Mouse (Mus musculus): ENCODE results near the gene Dctpp1.

Dctpp1 gene

GRCm38 (mm10) chr7:127260309-127261111, at the start of gene Dctpp1:
Gene Dctpp1, minus strand, starts transcription at chr7:127260709.
- TF ChIP-seq NANOG (IDR thresholded peaks at IDR 0.05; ENCODE audit: borderline replicate concordance, low read length) (no peak), POU5F1 (IDR thresholded peaks at IDR 0.05; ENCODE audit: borderline replicate concordance, low read length) (no peak), CTCF (conservative IDR thresholded peaks at IDR 0.05; ENCODE audit: low read length) (peak; percentile 65)

GRCm38 (mm10) chr7:127309951-127310350, 49.4 kb upstream of the Dctpp1 start:
- Histone ChIP-seq H3K9me3 (ENCODE audit: low read length) (no peaks in the 10 kb centered on the region), H3K36me3 (ENCODE audit: insufficient read depth, low read length) (no peaks in the 10 kb centered on the region), H3K27me3 (ENCODE audit: insufficient read depth, low read length) (peaks cover 7% of the 10 kb centered on the region), H3K4me3 (replicated peaks; ENCODE audit: low read length) (0 out of 2 replicates have a peak overlapping the region, but pooled peaks have one; percentile 20), H3K4me1 (replicated peaks; ENCODE audit: low read depth, low read length) (peaks cover 30% of the 10 kb centered on the region)
- TF ChIP-seq NANOG (IDR thresholded peaks at IDR 0.05; ENCODE audit: borderline replicate concordance, low read length) (no peak), POU5F1 (IDR thresholded peaks at IDR 0.05; ENCODE audit: borderline replicate concordance, low read length) (no peak), CTCF (conservative IDR thresholded peaks at IDR 0.05; ENCODE audit: low read length) (no peak)

More at GRCm38 (mm10) chr7:127260309-127261111, at the start of gene Dctpp1:
- Histone ChIP-seq H3K36me3 (ENCODE audit: insufficient read depth, low read length) (peaks cover 39% of the 10 kb centered on the region), H3K4me1 (replicated peaks; ENCODE audit: low read depth, low read length) (peaks cover 50% of the 10 kb centered on the region), H3K9me3 (ENCODE audit: low read length) (no peaks in the 10 kb centered on the region), H3K4me3 (replicated peaks; ENCODE audit: low read length) (peak within 1 kb of the TSS; percentile 98), H3K27me3 (ENCODE audit: insufficient read depth, low read length) (no peaks in the 10 kb centered on the region)

DNA sequence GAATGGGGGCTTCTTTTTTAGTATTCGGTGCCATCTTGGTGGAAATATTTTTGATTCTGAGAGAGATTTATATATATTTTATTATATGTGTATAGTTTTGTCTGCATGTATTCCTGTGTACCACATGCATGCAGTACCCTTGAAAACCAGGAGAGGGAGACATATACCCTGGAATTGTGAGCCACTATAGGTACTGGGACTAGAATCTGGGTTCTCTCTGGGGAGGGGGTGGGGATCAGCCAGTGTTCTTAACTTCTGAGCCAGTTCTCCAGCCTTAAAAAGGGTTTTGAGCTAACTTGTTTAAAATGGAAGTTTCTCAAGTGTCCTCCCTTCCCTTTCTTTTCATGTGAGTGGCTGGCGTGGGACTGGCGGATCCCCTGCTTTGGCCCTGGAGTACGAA, 48.4 kb upstream of the Dctpp1 start:
- TF ChIP-seq CTCF (conservative IDR thresholded peaks at IDR 0.05; ENCODE audit: low read length) (peak; percentile 98), POU5F1 (IDR thresholded peaks at IDR 0.05; ENCODE audit: borderline replicate concordance, low read length) (no peak), NANOG (IDR thresholded peaks at IDR 0.05; ENCODE audit: borderline replicate concordance, low read length) (no peak)
- H3K9me3 ChIP-seq (ENCODE audit: low read length), result no peaks in the 10 kb centered on the region
- H3K36me3 ChIP-seq (ENCODE audit: insufficient read depth, low read length), result no peaks in the 10 kb centered on the region
- no peak overlapping the region for H3K4me3 ChIP-seq (replicated peaks; ENCODE audit: low read length)
- peaks cover 30% of the 10 kb centered on the region for H3K4me1 ChIP-seq (replicated peaks; ENCODE audit: low read depth, low read length)
- peaks cover 7% of the 10 kb centered on the region for H3K27me3 ChIP-seq (ENCODE audit: insufficient read depth, low read length)

- H3K36me3 ChIP-seq (ENCODE audit: insufficient read depth, low read length), result no peaks in the 10 kb centered on the region
- peaks cover 7% of the 10 kb centered on the region for H3K27me3 ChIP-seq (ENCODE audit: insufficient read depth, low read length)
- H3K4me1 ChIP-seq (replicated peaks; ENCODE audit: low read depth, low read length), result peaks cover 30% of the 10 kb centered on the region
- no peaks in the 10 kb centered on the region; the same call in 1 of the 2 replicates for H3K9me3 ChIP-seq (ENCODE audit: low read length)
- TF ChIP-seq NANOG (IDR thresholded peaks at IDR 0.05; ENCODE audit: borderline replicate concordance, low read length), result no peak
- TF ChIP-seq CTCF (conservative IDR thresholded peaks at IDR 0.05; ENCODE audit: low read length), result no peak
- no peak for TF ChIP-seq POU5F1 (IDR thresholded peaks at IDR 0.05; ENCODE audit: borderline replicate concordance, low read length)
- no peak overlapping the region for H3K4me3 ChIP-seq (replicated peaks; ENCODE audit: low read length)
These were observed 47.9 kb upstream of the Dctpp1 start for GRCm38 (mm10) chr7:127308431-127308830.

DNA sequence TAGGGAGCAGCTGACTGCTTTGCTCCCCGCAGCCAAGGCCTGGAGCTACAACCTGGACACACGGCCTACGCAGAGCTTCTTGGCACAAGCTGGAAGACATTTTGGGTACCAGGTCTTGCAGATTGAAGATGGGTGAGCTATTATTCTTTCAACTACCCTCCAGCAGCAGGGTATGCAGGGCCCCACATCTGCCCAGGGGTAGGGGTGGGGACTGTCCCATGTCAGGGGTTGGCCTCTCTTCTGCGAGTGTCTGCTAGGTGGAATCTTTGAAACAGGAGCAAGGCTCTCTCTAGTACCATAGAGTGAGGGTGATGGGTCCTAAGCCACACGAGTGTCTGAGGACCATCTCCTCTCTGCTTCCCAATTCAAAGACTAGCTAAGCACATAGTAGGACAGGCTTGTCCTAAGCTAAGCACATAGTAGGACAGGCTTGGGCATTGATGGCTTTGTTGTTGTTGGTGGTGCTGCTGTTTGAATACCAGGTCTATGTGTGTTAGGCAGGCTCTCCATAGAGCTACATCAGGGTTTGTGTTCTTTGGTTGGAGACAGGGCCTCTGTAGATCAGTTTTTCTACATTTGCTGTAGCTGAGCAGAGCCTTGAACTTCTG, 37.2 kb upstream of the Dctpp1 start:
- TF ChIP-seq CTCF (conservative IDR thresholded peaks at IDR 0.05; ENCODE audit: low read length) (no peak), NANOG (IDR thresholded peaks at IDR 0.05; ENCODE audit: borderline replicate concordance, low read length) (no peak), POU5F1 (IDR thresholded peaks at IDR 0.05; ENCODE audit: borderline replicate concordance, low read length) (no peak)
- peaks cover 12% of the 10 kb centered on the region for H3K4me1 ChIP-seq (replicated peaks; ENCODE audit: low read depth, low read length)
- H3K36me3 ChIP-seq (ENCODE audit: insufficient read depth, low read length), result no peaks in the 10 kb centered on the region
- H3K9me3 ChIP-seq (ENCODE audit: low read length), result no peaks in the 10 kb centered on the region; the same call in 1 of the 2 replicates
- H3K4me3 ChIP-seq (replicated peaks; ENCODE audit: low read length), result no peak overlapping the region
- peaks cover 7% of the 10 kb centered on the region for H3K27me3 ChIP-seq (ENCODE audit: insufficient read depth, low read length)

GRCm38 (mm10) chr7:127296786-127297555, 36.5 kb upstream of the Dctpp1 start:
- no peaks in the 10 kb centered on the region for H3K36me3 ChIP-seq (ENCODE audit: insufficient read depth, low read length)
- peaks cover 12% of the 10 kb centered on the region for H3K4me1 ChIP-seq (replicated peaks; ENCODE audit: low read depth, low read length)
- 0 out of 2 replicates have a peak, but pooled peaks cover 3% of the 10 kb centered on the region for H3K27me3 ChIP-seq (ENCODE audit: insufficient read depth, low read length)
- no peaks in the 10 kb centered on the region; the same call in 1 of the 2 replicates for H3K9me3 ChIP-seq (ENCODE audit: low read length)
- TF ChIP-seq POU5F1 (IDR thresholded peaks at IDR 0.05; ENCODE audit: borderline replicate concordance, low read length), result no peak
- TF ChIP-seq CTCF (conservative IDR thresholded peaks at IDR 0.05; ENCODE audit: low read length), result no peak
- TF ChIP-seq NANOG (IDR thresholded peaks at IDR 0.05; ENCODE audit: borderline replicate concordance, low read length), result no peak
- no peak overlapping the region for H3K4me3 ChIP-seq (replicated peaks; ENCODE audit: low read length)

- H3K9me3 ChIP-seq (ENCODE audit: low read length), result no peaks in the 10 kb centered on the region; the same call in 1 of the 2 replicates
- peak within 1 kb of the TSS; percentile 52 for H3K4me3 ChIP-seq (replicated peaks; ENCODE audit: low read length)
- TF ChIP-seq CTCF (conservative IDR thresholded peaks at IDR 0.05; ENCODE audit: low read length) (no peak), NANOG (IDR thresholded peaks at IDR 0.05; ENCODE audit: borderline replicate concordance, low read length) (no peak), POU5F1 (IDR thresholded peaks at IDR 0.05; ENCODE audit: borderline replicate concordance, low read length) (no peak)
- H3K4me1 ChIP-seq (replicated peaks; ENCODE audit: low read depth, low read length), result peaks cover 12% of the 10 kb centered on the region
- H3K27me3 ChIP-seq (ENCODE audit: insufficient read depth, low read length), result no peaks in the 10 kb centered on the region
- no peaks in the 10 kb centered on the region for H3K36me3 ChIP-seq (ENCODE audit: insufficient read depth, low read length)
These were observed 35.6 kb upstream of the Dctpp1 start, which contains the start of gene Itgal for GRCm38 (mm10) chr7:127296098-127296497. Gene Itgal, plus strand, starts transcription at chr7:127296260.

DNA sequence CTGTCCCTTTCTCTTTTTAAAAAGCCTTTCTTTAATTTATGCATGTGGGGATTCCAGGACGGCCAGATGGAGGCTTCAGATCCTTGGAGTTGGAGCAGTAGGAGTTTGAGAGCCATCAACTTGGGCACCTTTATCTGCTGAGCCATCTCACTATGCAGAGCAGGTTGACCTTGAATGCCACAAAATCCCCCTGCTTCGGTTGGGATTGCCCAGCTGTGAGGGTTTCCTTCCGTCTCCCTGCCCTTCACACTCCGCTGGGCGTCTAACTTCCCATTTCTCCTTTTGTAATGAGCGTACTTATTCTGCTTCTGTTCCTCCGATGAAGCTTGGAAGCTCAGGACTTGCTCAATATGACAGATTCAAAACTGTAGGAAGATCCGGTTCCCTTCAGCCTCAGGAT, 29.6 kb upstream of the Dctpp1 start:
- peaks cover 6% of the 10 kb centered on the region; the same call in 1 of the 2 replicates for H3K4me1 ChIP-seq (replicated peaks; ENCODE audit: low read depth, low read length)
- TF ChIP-seq CTCF (conservative IDR thresholded peaks at IDR 0.05; ENCODE audit: low read length) (no peak), POU5F1 (IDR thresholded peaks at IDR 0.05; ENCODE audit: borderline replicate concordance, low read length) (no peak), NANOG (IDR thresholded peaks at IDR 0.05; ENCODE audit: borderline replicate concordance, low read length) (no peak)
- no peaks in the 10 kb centered on the region for H3K9me3 ChIP-seq (ENCODE audit: low read length)
- H3K4me3 ChIP-seq (replicated peaks; ENCODE audit: low read length), result no peak overlapping the region
- H3K36me3 ChIP-seq (ENCODE audit: insufficient read depth, low read length), result no peaks in the 10 kb centered on the region
- H3K27me3 ChIP-seq (ENCODE audit: insufficient read depth, low read length), result no peaks in the 10 kb centered on the region; the same call in 1 of the 2 replicates
